Mouse (Mus musculus) forelimb bud, embryonic 11.5 days (tissue): ENCODE results near the gene Slc30a5.
"Not testable (repeated sequence)": the region's sequence is repeated elsewhere in the genome, so short reads cannot be mapped to it uniquely, and the experiment has no call there.

Experiments
- DNase-seq: peaks from one replicate; pipeline ENCODE4 v3.0.0-alpha.2; 2012; ENCODE audit warnings: low read depth, low spot score

Gene Slc30a5

DNA sequence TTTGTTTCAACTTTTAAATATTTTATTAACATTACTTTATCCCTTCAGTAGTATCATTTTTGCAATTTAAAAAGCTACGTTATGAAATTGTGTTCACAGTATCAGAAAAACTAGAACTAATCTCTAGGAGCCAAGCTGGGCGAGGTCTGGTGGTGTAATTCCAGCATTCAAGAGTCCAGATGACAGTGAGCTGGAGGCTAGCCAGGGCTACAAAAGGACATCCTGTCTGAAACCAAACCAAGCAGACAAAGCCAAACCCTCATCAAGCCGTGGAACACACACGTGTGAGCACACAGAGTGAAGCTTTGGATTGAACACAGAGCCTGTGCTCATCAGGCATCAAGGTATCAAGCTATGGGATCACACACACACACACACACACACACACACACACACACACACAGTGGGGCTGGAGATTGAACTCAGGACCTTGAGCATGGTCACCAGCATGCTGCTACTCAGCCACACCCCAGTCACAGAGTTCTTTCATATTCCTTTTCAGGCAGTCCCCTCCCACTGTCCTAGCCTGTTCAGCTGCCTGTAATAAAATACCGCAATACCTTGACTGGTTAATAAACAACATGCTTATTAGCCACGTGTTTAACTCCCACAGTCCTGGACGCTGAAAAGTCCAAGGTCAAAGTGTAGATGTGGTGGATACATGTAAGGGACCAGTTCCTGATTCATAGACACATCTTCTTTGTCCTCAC is 9.9 kb upstream of the Slc30a5 start:
- DNase-seq, result no peak

DNA sequence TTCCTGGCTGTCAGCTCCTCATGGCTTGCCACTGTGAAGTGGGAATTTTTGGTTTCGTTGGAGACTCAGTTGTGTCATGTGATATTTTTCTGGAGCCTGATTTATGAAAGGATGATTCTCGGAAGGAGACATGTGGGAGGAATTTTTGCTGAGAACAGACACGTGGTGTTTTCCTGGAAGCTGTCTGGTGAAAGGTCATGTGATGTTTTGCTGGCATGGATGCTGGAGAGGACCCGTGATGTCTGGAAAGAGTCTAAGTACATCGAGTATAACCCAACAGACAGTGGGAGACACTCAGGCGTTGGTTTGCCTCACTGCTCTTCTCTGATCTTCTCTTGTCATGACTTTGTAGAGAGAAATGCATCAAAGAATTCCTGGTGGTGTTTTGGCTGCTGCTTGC is 8.5 kb upstream of the Slc30a5 start:
- DNase-seq, result no peak

DNA sequence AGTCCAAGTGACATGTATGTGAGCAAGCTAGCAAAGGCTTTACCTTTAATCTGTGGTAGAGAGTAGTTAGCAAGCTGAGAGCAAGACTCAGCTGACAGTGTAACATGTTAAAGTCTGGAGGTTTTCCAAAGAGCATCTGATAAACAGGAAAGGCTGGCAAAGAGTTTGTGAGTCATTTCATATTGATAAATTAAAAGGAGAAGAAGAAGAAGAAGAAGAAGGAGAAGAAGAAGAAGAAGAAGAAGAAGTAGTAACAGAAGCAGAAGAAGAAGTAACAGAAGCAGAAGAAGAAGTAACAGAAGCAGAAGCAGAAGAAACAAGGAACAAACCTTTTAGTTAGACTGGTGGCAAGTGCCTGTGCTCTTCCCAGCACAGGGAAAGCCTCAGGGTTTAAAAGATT is 1.6 kb upstream of the Slc30a5 start:
- DNase-seq, result no peak

DNA sequence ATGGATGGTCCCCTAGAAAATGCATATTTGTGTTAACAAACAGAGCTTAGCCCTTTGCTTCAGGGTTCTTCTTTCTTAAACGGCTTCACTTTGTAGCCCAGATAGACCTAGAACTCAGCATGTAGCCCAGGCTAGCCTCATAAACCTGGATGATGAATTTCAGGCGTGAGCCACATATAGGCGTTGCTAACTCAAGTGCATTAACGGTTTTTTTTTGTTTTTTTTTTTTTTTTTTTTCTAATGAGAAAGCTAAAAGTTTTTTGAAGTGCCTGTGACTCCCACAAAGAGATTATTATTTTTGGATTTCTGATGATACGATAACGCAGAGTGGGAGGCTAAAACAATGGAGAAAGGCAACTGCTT is 394 bp upstream of the Slc30a5 start:
- DNase-seq, result no peak

DNA sequence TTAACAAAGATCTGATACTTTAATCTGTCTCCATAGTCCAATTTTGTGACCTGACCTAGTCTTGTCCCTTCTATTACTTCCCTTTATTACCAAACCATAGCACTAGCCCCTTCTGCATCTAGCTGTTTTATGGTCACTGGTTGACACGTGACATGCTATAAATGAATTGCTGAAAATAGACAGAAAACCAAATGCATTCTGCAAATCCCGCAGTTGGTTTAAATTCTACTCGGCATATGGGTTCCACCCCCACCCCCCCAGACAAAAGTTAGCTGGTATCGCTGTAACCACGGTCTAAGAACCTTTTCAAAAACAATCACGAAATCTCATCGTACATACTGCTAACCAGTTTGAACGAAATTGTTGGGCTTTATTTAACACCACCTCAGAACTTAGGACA is 1.0 kb downstream of the Slc30a5 start:
- DNase-seq, result no peak

DNA sequence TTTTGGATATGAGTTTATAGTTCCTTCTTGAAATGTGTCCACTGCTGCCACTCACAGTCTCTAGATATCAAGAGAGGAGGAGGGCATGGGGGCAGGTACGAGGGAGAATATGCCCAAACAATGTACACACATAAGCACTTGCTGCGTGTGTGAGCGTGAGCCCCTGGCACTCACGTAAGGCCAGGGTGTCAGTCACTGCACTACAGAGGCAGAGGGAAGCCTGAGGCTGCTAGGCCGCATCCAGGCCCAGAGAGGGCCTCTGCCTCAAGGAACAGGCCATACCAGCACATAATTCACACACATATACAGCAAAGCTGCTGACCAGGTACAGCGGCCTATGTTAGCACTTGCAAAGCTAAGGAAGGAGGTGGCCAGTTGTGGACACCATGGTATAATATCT is 2.1 kb downstream of the Slc30a5 start:
- no peak for DNase-seq

DNA sequence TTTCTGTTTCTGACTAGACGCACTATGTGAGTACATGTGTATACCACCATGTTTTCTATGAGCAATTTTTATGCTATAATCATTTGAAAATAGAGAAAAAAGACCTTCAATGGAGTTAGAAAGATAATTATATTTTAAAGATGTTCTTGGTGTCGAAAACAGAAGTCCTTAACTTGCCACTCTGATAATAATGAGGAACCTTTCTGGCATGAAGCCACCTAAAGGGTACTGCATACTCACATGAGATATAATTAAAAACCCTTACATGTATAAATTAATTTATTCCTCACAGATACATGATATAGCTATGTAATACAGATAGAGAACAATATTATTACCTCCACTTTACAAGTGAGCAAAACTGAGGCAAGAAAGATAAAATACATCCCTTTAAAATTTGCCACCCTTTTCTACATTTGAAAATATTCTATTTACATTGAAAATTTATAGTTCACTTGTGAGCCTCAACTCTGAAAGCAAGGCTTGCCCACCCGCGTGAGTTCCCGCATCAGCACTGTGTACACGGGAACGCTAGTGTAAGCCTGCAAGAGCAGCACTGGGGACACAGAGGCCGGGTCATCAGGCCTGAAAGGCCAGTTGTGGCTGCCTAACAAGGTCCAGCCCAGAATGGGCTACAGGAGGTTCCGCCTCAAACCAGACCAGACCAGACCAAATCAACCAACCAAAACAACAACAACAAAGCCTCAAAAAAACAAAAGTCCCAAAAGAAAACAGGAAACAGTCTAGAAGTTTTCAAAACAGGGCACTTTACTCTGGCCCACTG is 7.4 kb downstream of the Slc30a5 start:
- no peak for DNase-seq

DNA sequence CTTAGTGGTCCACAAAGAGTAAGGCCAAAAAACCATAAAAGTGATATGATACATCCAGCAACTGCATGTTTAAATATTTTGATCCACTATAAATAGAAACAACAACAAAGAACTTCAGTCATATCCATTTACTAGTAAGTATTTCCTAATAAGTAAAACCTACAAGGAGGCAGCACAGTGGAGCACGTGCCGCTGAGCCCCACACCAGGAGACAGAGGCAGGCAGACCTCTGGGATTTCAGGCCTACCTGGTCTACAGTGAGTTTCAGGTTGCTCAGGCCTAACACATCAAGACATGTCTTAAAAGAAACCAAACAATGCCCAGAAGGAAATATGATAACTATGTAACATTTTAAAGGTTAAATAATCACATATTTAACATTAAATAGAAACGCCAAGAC is 8.3 kb downstream of the Slc30a5 start:
- DNase-seq, result no peak

DNA sequence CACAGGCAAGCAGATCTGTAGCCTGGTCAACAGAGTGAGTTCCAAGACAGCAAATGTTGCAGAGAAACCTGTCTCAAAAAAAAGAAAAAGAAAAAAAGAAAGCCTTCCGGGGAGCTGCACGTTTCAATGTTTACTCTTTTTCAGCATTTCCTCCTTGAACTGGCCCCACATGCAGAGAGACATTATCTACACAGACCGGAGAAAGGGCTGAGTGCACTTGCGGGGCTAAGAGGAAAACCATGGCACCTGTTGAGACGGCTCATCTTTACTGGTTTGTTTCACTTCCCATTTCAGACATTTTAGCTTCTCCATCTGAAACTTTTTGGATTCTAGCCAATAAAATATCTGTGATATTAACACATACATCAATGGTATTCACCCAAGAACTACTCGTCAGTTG is 8.9 kb downstream of the Slc30a5 start:
- DNase-seq, result no peak

DNA sequence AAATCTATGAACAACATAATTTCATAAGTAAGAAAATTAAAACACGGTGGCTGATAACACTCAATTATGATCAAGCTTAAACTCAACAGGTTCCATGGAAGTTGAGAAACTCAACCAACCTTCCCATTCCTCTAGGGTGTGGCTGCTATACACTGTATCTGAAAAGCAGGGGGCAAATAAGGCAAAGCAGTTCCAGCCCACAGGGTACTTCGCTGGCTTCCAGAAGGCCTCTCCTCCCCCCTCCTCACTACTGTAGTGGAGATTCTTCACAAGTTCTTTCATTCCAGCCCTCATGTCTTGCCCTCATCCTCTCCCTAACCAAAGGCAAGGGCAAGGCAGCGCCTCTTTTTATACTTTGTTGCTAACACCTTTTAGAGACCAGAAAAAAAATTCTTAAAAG is 9.4 kb downstream of the Slc30a5 start:
- no peak for DNase-seq

DNA sequence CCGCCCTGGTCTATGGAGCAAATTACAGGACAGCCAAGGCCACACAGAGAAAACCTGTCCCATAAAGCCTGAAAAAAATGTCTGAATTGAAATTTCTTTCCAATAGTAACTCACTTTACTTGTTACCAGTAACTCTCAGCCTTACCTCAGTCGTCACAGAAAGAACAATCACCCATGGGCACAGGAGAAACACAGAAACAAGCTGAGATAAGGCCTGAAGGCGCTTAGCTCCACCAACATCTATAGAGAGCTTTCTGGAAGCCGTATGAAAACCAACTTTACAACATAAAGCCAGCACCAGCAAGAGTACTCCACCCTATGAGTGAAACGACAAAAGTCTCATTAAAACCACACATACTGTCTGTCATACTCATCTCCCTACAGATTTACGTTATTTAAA is 18.8 kb downstream of the Slc30a5 start:
- DNase-seq, result no peak

DNA sequence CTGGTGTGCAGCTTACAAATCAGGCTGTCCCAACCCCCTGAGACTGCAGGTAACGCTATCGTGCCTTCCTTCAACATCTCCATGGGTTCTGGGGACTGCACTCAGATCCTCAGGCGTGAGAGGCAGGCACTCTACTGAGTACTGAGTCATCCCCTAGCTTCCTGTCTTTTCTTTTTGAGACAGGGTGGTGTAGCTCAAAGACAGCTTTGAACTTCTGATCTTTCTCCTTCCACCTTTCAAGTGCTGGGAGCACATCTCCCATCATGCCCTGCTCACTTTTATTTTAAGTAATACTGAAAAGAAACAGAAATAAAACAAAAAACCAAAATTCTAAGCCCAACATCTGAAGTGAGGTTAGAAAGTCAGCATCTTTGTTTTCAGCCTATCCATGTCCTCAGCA is 27.5 kb downstream of the Slc30a5 start:
- no peak for DNase-seq

DNA sequence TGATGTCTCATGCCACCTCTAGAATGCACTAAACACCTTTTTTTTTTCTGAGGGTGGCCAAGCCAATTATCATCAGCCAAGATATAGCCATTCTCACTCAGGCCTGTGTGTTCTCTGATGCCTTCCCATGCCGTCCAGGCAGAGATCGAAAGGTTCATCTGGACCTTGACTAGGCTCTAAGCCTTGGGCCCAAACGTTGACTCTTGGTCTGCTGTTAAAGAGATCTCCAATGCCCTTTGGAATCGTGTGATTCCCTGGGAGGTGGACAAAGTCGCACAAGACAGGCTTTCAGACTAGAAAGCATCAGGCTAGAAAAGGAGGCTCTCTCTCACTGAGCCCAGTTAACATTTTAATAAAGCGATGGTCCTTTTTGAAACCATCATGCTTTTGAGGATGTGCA is 36.1 kb downstream of the Slc30a5 start:
- DNase-seq, result no peak

DNA sequence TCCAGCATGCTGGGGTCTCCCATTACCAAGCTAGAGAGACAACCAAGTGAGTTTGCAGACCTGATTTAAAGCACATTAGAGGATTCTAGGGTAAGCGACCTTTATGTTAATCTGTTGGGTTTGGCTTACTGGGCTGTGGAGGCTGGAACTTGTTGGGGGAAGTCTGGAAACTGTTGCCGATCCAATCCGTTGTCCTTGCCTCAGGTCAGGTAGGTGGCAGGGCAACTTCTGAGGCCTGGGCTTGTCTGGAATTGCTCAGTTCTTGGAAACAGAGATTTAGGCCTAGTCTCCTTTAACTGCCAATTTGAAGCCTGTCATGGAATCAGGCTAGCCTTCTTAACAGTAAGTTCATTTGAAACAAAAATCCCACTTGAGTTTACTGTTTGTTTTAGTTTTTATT is 44.1 kb downstream of the Slc30a5 start:
- DNase-seq, result no peak

DNA sequence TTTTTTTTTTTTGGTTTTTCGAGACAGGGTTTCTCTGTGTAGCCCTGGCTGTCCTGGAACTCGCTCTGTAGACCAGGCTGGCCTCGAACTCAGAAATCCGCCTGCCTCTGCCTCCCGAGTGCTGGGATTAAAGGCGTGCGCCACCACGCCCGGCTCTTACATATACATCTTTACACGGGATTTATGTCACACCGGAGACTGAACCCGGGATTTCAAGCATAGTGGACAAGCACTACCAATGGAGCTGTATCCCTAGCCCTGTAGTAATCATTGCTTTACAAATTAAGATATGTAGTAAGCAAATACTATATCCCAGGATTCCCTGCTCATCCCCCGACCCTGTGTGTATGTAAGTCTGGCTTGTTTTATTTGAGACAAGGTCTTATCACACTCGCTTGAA is 45.2 kb downstream of the Slc30a5 start:
- not testable (repeated sequence) for DNase-seq

DNA sequence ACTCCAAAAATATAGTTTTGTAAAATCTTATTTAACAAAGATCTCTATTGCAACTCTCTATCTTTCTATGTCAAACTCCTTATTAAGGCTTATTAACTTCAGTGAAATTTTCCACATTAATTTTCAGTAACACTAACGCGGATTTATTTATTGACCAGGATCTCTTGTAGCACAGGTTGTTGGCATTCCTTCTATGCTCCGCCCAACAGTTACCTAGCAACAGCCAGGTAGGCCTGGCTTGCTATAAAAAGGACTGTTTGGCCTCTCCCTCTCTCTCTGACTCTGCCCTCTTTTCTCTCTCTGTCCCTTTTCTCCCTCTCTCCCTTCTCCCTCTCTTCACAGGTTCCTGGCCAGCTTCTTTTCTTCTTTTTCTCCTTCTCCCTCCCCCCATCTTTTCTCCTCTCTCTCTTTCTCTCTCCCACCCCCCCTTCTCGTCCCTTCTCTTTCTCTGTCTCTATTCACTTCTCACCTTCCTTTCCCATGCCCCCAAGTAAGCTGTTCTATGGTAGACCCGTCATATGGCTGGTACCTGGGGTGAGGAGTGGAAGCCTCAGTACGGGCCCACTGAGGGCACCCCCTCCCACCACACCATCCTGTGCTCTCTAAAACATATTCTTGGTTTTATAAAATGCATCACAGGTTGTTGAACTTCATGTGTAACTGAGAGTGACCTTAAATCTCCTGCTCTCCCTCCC is 45.8 kb downstream of the Slc30a5 start:
- DNase-seq, result no peak

DNA sequence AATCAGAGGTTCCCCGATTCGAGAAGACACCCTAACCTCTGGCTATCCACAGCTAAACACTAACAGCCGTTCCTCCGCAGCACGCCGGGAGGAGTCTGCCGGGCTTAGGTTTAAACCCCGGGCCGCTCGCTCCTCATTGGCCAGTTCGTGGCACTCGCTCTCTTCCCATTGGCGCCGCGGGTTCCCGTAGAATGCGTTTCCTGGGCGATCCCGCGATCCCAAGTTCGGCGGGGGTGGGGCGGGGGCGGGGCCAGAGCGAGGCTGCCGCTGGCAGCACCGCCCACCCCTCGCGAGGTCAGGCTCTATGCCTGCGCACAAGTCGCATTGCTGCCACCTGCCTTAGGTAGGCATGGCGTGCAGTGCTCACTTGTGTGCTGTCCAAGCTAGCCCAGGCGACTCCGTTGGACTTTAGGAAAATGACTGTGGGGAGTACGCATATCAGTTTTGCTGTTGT is 46.8 kb downstream of the Slc30a5 start, which contains the start of gene Ccnb1:
Ccnb1 (minus strand) TSS at position 157 of the 454 bp plus-strand sequence.
- peak; percentile 93 for DNase-seq

DNA sequence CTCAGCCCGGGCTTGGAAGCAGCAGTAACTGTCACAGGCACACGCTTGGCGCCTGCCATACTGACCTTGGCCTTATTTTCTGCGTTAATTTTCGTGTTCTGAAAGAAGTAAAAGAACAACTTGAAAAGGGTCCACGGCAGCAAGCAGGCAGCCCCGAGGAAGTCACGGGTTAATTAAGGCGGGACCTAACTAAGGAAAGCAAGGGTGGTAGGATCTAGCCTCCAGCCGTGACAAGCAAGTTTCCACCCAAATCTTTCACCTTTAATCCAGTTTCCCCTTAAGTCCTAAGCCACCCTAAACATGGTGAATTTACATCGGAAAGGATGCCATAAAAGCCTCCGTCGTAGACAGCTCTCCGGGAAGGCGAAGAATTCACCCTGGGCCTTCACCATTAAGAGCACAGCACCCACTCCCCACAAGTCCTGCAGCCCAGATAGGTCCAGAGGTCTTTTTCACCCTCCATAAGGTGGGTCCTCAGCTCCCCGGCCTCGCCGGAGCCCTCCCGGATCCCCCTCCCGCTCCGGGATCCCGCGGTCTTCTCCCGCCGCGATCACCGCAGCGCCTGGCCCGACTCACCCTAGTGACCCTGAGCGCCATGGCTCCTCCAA is 47.3 kb downstream of the Slc30a5 start:
- no peak for DNase-seq

DNA sequence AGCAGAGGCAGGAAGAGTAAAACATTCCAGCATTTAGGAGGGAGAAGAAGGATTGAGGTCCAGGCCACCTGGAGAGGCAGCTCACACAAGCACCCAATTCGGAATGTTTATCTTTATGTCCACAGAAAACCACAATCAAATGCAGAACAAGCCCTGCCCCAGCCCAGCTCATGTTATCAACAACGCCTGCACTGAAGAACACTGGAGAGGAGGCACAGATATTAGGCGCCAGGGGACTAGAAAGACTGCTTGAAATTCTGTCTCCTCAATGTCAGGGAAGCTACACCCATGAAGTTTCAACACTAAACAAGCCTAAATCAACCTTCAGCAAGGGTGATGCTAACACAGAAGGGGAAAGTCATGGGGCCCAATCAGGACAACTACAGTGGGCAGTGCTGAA is 55.7 kb downstream of the Slc30a5 start:
- no peak for DNase-seq

DNA sequence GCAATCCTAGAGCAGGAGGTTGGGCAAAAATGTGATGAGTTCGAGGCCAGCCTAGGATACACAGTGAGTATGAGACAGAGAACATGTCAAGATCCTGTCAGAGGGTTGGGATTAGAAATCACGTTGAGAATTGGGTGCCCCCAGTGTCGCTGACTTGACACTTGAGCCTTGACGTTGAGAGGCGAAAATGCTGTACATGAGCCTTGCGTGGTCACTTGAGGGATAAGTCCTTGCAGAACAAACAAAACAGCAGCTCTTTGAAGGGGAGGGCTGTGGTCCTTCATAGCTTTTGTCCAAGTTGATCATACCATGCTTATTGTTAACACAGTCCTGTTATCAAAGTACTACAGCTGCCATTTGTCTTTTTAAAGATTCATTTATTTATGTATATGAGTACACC is 56.5 kb downstream of the Slc30a5 start:
- no peak for DNase-seq

DNA sequence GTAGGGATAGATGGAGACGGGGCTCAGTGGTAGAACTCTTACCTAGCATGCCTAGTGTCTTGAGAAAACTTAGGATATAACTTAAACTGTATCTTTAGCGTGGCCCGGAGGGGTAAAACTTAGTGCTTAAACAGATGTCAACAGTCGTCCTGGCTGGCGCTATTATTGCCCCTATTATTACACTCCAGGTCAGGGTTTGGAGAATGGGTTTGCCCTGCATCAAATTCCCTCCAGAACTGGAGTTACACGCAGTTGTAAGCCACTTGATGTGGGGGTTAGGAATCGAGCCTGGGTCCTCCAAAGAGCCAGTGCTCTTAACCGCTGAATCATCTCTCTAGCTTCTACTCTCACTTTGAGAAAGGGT is 57.2 kb downstream of the Slc30a5 start:
- DNase-seq, result no peak
